In genomic region chr2:35337419-35337818, GRCm38 (mm10) we compare ENCODE assay signal across 8 mouse cellular contexts. TPM values are rescaled to one million over a fixed set of nuclear protein-coding genes. Genes with fewer than 3 reads are reported as not detected.
DNase-seq lines count a peak whose midpoint lies in the region; ATAC-seq and TF ChIP-seq lines count a peak whose summit lies in the region.

No protein-coding gene starts in this region.

- peak overlapping the region; percentile 60 for H3K27ac ChIP-seq in layer of hippocampus, adult 2 months
- H3K27ac ChIP-seq in kidney, postnatal 0 days = peak overlapping the region; percentile 75
- no peak overlapping the region for H3K27ac ChIP-seq in midbrain, embryonic 11.5 days (ENCODE audit: low read depth, low read length)

- no peak for DNase-seq in layer of hippocampus, adult 2 months (ENCODE audit: low spot score in 2 of 2)
- no peak for DNase-seq in layer of hippocampus, adult 18-20 months (ENCODE audit: low spot score in 2 of 2)
- DNase-seq in gastrocnemius, postnatal 14 days = peak; percentile 38
- DNase-seq in kidney, postnatal 0 days (ENCODE audit: low spot score) = no peak
- DNase-seq in midbrain, embryonic 11.5 days (ENCODE audit: low spot score, missing footprints) = no peak
- DNase-seq in ovary, postnatal 14 days (ENCODE audit: low spot score) = no peak
- no peak for DNase-seq in retina, postnatal 1 day
- DNase-seq in spleen, postnatal 14 days (ENCODE audit: low spot score in 2 of 2) = no peak

- 36% methylated on average over 10 of the region's 10 CpGs for WGBS in kidney, postnatal 0 days
- WGBS in midbrain, embryonic 11.5 days = 51% methylated on average over 10 of the region's 10 CpGs

- no peaks in the 10 kb centered on the region for H3K9me3 ChIP-seq in kidney, postnatal 0 days (replicated peaks; ENCODE audit: low read length)
- H3K9me3 ChIP-seq in midbrain, embryonic 11.5 days (ENCODE audit: control insufficient read depth, low read length) = no peaks in the 10 kb centered on the region

- 0 out of 2 replicates have a peak, but pooled peaks cover 6% of the 10 kb centered on the region for H3K4me1 ChIP-seq in kidney, postnatal 0 days (replicated peaks; ENCODE audit: insufficient read depth, low read length)
- H3K4me1 ChIP-seq in midbrain, embryonic 11.5 days (ENCODE audit: control insufficient read depth, insufficient read depth, low read length) = peaks cover 13% of the 10 kb centered on the region

- H3K4me2 ChIP-seq in kidney, postnatal 0 days (ENCODE audit: low read length) = peak overlapping the region; percentile 99
- H3K4me2 ChIP-seq in midbrain, embryonic 11.5 days = peak overlapping the region; percentile 99

- 0 out of 2 replicates have a peak, but pooled peaks have one; percentile 8 for ATAC-seq in kidney, postnatal 0 days (replicated peaks; ENCODE audit: low FRiP score, low read depth)
- ATAC-seq in midbrain, embryonic 11.5 days (ENCODE audit: low FRiP score) = no peak

- no peak for TF ChIP-seq CTCF in layer of hippocampus, adult 2 months (conservative IDR thresholded peaks at IDR 0.05)
- TF ChIP-seq CTCF in kidney, postnatal 0 days (IDR thresholded peaks at IDR 0.05; ENCODE audit: low read depth) = no peak

- H3K36me3 ChIP-seq in kidney, postnatal 0 days (ENCODE audit: insufficient read depth, low read length) = no peaks in the 10 kb centered on the region
- H3K36me3 ChIP-seq in midbrain, embryonic 11.5 days (ENCODE audit: control insufficient read depth, insufficient read depth, low read length) = no peaks in the 10 kb centered on the region

- no peaks in the 10 kb centered on the region for H3K27me3 ChIP-seq in kidney, postnatal 0 days (ENCODE audit: insufficient read depth, low read length)
- no peaks in the 10 kb centered on the region for H3K27me3 ChIP-seq in midbrain, embryonic 11.5 days (ENCODE audit: control insufficient read depth, insufficient read depth, low read length)

- intact Hi-C loops in gastrocnemius, postnatal 14 days (cut with DNase I; ENCODE audit: low total_unique reads) = no loop called here

- H3K4me3 ChIP-seq in layer of hippocampus, adult 2 months = peak overlapping the region; percentile 62
- peak overlapping the region; percentile 74; the same call in 1 of the 2 replicates for H3K4me3 ChIP-seq in kidney, postnatal 0 days (replicated peaks; ENCODE audit: low read depth, low read length)
- H3K4me3 ChIP-seq in midbrain, embryonic 11.5 days (ENCODE audit: low read depth, low read length) = peak overlapping the region; percentile 65

- H3K9ac ChIP-seq in kidney, postnatal 0 days (ENCODE audit: low read depth, low read length) = peak overlapping the region; percentile 68; the same call in 1 of the 2 replicates
- H3K9ac ChIP-seq in midbrain, embryonic 11.5 days (ENCODE audit: low read length) = peak overlapping the region; percentile 60

RNA-seq across cellular contexts. Expression of gene Stom, which starts 0.6 kb away (rescaled TPM):
- total RNA-seq in layer of hippocampus, adult 2 months (2021) = 1 to 10 TPM; 6.0 to 7.9 TPM
- total RNA-seq in layer of hippocampus, adult 18-20 months (2021) = 10 to 100 TPM in 1 of 2 experiments, 1 to 10 TPM in 1; 8.3 to 10.2 TPM
- total RNA-seq in gastrocnemius, postnatal 14 days (2021) = 10 to 100 TPM; 20.1 to 22.2 TPM
- 29.7 and 31.4 TPM in 2 replicates for polyA plus RNA-seq in kidney, postnatal 0 days (2015; fragmentation: Nextera tagmentation; extraction: Ambion mirVana)
- polyA plus RNA-seq in midbrain, embryonic 11.5 days (2014; fragmentation: Nextera tagmentation; extraction: Ambion mirVana) = 15.3 and 15.4 TPM in 2 replicates

RNA-seq across cellular contexts. Expression of gene 4930568D16Rik, which starts 30.1 kb away (rescaled TPM):
- total RNA-seq in layer of hippocampus, adult 2 months (2021) = not detected
- not detected for total RNA-seq in layer of hippocampus, adult 18-20 months (2021)
- not detected for total RNA-seq in gastrocnemius, postnatal 14 days (2021)
- polyA plus RNA-seq in kidney, postnatal 0 days (2015; fragmentation: Nextera tagmentation; extraction: Ambion mirVana) = not detected in 2 replicates
- not detected in 2 replicates for polyA plus RNA-seq in midbrain, embryonic 11.5 days (2014; fragmentation: Nextera tagmentation; extraction: Ambion mirVana)

RNA-seq across cellular contexts. Expression of gene 4930402F06Rik, which starts 59.6 kb away (rescaled TPM):
- not detected for total RNA-seq in layer of hippocampus, adult 2 months (2021)
- not detected for total RNA-seq in layer of hippocampus, adult 18-20 months (2021)
- not detected for total RNA-seq in gastrocnemius, postnatal 14 days (2021)
- polyA plus RNA-seq in kidney, postnatal 0 days (2015; fragmentation: Nextera tagmentation; extraction: Ambion mirVana) = not detected in 2 replicates
- not detected in 2 replicates for polyA plus RNA-seq in midbrain, embryonic 11.5 days (2014; fragmentation: Nextera tagmentation; extraction: Ambion mirVana)
